Mouse (Mus musculus) CH12.LX (cell line): Measurements from ENCODE around the gene Pla1a. TPM values are rescaled to one million over a fixed set of nuclear protein-coding genes. Genes with fewer than 3 reads are reported as not detected.

Source experiments
- DNase-seq: peaks from one replicate; pipeline ENCODE4 v3.0.0-alpha.2; 2013; ENCODE audit errors: extremely low read depth
- H3K27ac ChIP-seq: 2 replicates; pipeline ENCODE4 v1.5.1; 2012; ENCODE audit warnings: low read depth, mild to moderate bottlenecking, control low read depth, moderate library complexity; ENCODE audit not compliant: insufficient read depth
- H3K27me3 ChIP-seq: replicated peaks from 2 replicates; pipeline ENCODE3; 2012; ENCODE audit warnings: inconsistent platforms
- H3K36me3 ChIP-seq, 2 experiments: replicated peaks in 1 of 2; 2 replicates each; pipeline versions ENCODE3 to v1.6.1; 2012; ENCODE audit warnings: inconsistent platforms in 1 of 2, low read length in 1 of 2, mild to moderate bottlenecking in 1 of 2, mixed read lengths in 1 of 2, moderate library complexity in 1 of 2; ENCODE audit not compliant: control insufficient read depth in 1 of 2, insufficient read depth in 1 of 2
- H3K4me1 ChIP-seq, 2 experiments: 2 replicates each; pipeline ENCODE4 v1.6.1; 2012; ENCODE audit warnings: inconsistent platforms in 1 of 2, moderate library complexity in 1 of 2; ENCODE audit not compliant: insufficient read depth in 2 of 2, control insufficient read depth in 1 of 2
- H3K4me2 ChIP-seq: 2 replicates; pipeline ENCODE4 v1.6.1; 2012; ENCODE audit warnings: low read depth, mild to moderate bottlenecking, control low read depth; ENCODE audit not compliant: poor library complexity, insufficient read depth, severe bottlenecking
- H3K4me3 ChIP-seq, 3 experiments: fragments of 150-350 bp in 1 of 3; sonication (generic) in 1 of 3; replicated peaks in 1 of 3; 2 replicates each; pipeline versions ENCODE3 to v1.5.1; 2011 to 2012; ENCODE audit warnings: low read depth in 2 of 3, low read length in 2 of 3, mild to moderate bottlenecking in 2 of 3, moderate library complexity in 2 of 3, control low read depth in 1 of 3, improper control_type of control experiment in 1 of 3, inconsistent platforms in 1 of 3, mixed read lengths in 1 of 3; ENCODE audit not compliant: poor library complexity in 1 of 3
- H3K79me2 ChIP-seq: replicated peaks from 2 replicates; pipeline ENCODE4 v1.6.1; 2012; ENCODE audit warnings: mild to moderate bottlenecking, moderate library complexity; ENCODE audit not compliant: control insufficient read depth, poor library complexity, insufficient read depth, severe bottlenecking; ENCODE audit errors: extremely low read depth
- H3K9ac ChIP-seq: 2 replicates; pipeline ENCODE4 v1.6.1; 2012; ENCODE audit warnings: low read depth, mild to moderate bottlenecking, control low read depth, moderate library complexity; ENCODE audit not compliant: insufficient read depth
- H3K9me3 ChIP-seq: replicated peaks from 2 replicates; pipeline ENCODE3; 2012; ENCODE audit warnings: low read length, inconsistent platforms, mixed read lengths
- BHLHE40 ChIP-seq: IDR thresholded peaks from 2 replicates; pipeline ENCODE4 v1.6.1; 2011; ENCODE audit warnings: mild to moderate bottlenecking, low read depth, low read length, improper control_type of control experiment
- CHD1 ChIP-seq: IDR thresholded peaks from 2 replicates; pipeline ENCODE4 v1.6.1; 2012; ENCODE audit warnings: low read depth, low read length, improper control_type of control experiment, inconsistent platforms
- CHD2 ChIP-seq: IDR thresholded peaks from 2 replicates; pipeline ENCODE4 v1.6.1; 2011; ENCODE audit warnings: low read length, improper control_type of control experiment
- CTCF ChIP-seq, 2 experiments: IDR thresholded peaks in 1 of 2; conservative IDR thresholded peaks in 1 of 2; 2 replicates each; pipeline ENCODE4 v1.5.1; 2011 to 2012; ENCODE audit warnings: low read depth in 2 of 2, low read length in 2 of 2, improper control_type of control experiment in 1 of 2, inconsistent platforms in 1 of 2, mild to moderate bottlenecking in 1 of 2, moderate library complexity in 1 of 2
- E2F4 ChIP-seq: IDR thresholded peaks from 2 replicates; pipeline ENCODE4 v1.6.1; 2011; ENCODE audit warnings: low read depth, low read length, improper control_type of control experiment; ENCODE audit not compliant: insufficient replicate concordance
- ELF1 ChIP-seq: IDR thresholded peaks from 2 replicates; pipeline ENCODE4 v1.6.1; 2014; ENCODE audit warnings: low read depth, mild to moderate bottlenecking, inconsistent platforms, low read length, improper control_type of control experiment
- EP300 ChIP-seq: IDR thresholded peaks from 2 replicates; pipeline ENCODE4 v1.6.1; 2011; ENCODE audit warnings: low read length, improper control_type of control experiment
- ETS1 ChIP-seq: conservative IDR thresholded peaks from 2 replicates; pipeline ENCODE4 v1.6.1; 2012; ENCODE audit warnings: low read depth, mild to moderate bottlenecking, inconsistent platforms, low read length, improper control_type of control experiment, moderate library complexity
- GABPA ChIP-seq: IDR thresholded peaks from 2 replicates; pipeline ENCODE4 v1.6.1; 2012; ENCODE audit warnings: low read depth, low read length, improper control_type of control experiment, inconsistent platforms; ENCODE audit not compliant: insufficient replicate concordance
- HCFC1 ChIP-seq: IDR thresholded peaks from 2 replicates; pipeline ENCODE4 v1.6.1; 2012; ENCODE audit warnings: low read depth, mild to moderate bottlenecking, inconsistent platforms, low read length, improper control_type of control experiment
- IRF4 ChIP-seq: IDR thresholded peaks from 2 replicates; pipeline ENCODE4 v1.6.1; 2014; ENCODE audit warnings: low read depth, mild to moderate bottlenecking, inconsistent platforms, low read length, improper control_type of control experiment
- JUN ChIP-seq: IDR thresholded peaks from 2 replicates; pipeline ENCODE4 v1.6.1; 2011; ENCODE audit warnings: low read depth, mild to moderate bottlenecking, low read length, improper control_type of control experiment, moderate library complexity; ENCODE audit not compliant: insufficient read depth
- JUND ChIP-seq: conservative IDR thresholded peaks from 2 replicates; pipeline ENCODE4 v1.6.1; 2011; ENCODE audit warnings: low read depth, low read length, improper control_type of control experiment
- KAT2A ChIP-seq: IDR thresholded peaks from 2 replicates; pipeline ENCODE4 v1.6.1; 2012; ENCODE audit warnings: low read length, improper control_type of control experiment, inconsistent platforms; ENCODE audit not compliant: insufficient replicate concordance
- MAFK ChIP-seq: IDR thresholded peaks from 2 replicates; pipeline ENCODE4 v1.6.1; 2011; ENCODE audit warnings: low read length, improper control_type of control experiment; ENCODE audit not compliant: insufficient replicate concordance
- MAX ChIP-seq: IDR thresholded peaks from 2 replicates; pipeline ENCODE4 v1.6.1; 2011; ENCODE audit warnings: low read length, improper control_type of control experiment
- MAZ ChIP-seq: IDR thresholded peaks from 2 replicates; pipeline ENCODE4 v1.6.1; 2012; ENCODE audit warnings: low read depth, mild to moderate bottlenecking, inconsistent platforms, low read length, improper control_type of control experiment, moderate library complexity
- MEF2A ChIP-seq: IDR thresholded peaks from 2 replicates; pipeline ENCODE4 v1.6.1; 2014; ENCODE audit warnings: low read depth, mild to moderate bottlenecking, inconsistent platforms, low read length, improper control_type of control experiment, borderline replicate concordance
- MXI1 ChIP-seq: IDR thresholded peaks from 2 replicates; pipeline ENCODE4 v1.6.1; 2011; ENCODE audit warnings: mild to moderate bottlenecking, low read depth, low read length, improper control_type of control experiment
- MYC ChIP-seq: IDR thresholded peaks from 2 replicates; pipeline ENCODE4 v1.6.1; 2011; ENCODE audit warnings: low read depth, mild to moderate bottlenecking, improper control_type of control experiment, low read length
- NELFE ChIP-seq: IDR thresholded peaks from 2 replicates; pipeline ENCODE4 v1.6.1; 2011; ENCODE audit warnings: low read depth, low read length, improper control_type of control experiment
- NRF1 ChIP-seq: IDR thresholded peaks from 2 replicates; pipeline ENCODE4 v1.6.1; 2014; ENCODE audit warnings: low read depth, mild to moderate bottlenecking, inconsistent platforms, low read length, improper control_type of control experiment, moderate library complexity
- PAX5 ChIP-seq: IDR thresholded peaks from 2 replicates; pipeline ENCODE4 v1.6.1; 2012; ENCODE audit warnings: low read length, inconsistent platforms, mixed read lengths
- POLR2A ChIP-seq: IDR thresholded peaks from 2 replicates; pipeline ENCODE4 v1.6.1; 2011; ENCODE audit warnings: low read depth, mild to moderate bottlenecking, improper control_type of control experiment, low read length
- POLR2AphosphoS2 ChIP-seq: IDR thresholded peaks from 2 replicates; pipeline ENCODE4 v1.6.1; 2011; ENCODE audit warnings: low read depth, low read length, improper control_type of control experiment
- RAD21 ChIP-seq: IDR thresholded peaks from 2 replicates; pipeline ENCODE4 v1.6.1; 2011; ENCODE audit warnings: low read depth, mild to moderate bottlenecking, low read length, improper control_type of control experiment, moderate library complexity
- RCOR1 ChIP-seq: conservative IDR thresholded peaks from 2 replicates; pipeline ENCODE4 v1.6.1; 2012; ENCODE audit warnings: low read depth, mild to moderate bottlenecking, inconsistent platforms, low read length, improper control_type of control experiment
- SIN3A ChIP-seq: IDR thresholded peaks from 2 replicates; pipeline ENCODE4 v1.6.1; 2012; ENCODE audit warnings: low read length, improper control_type of control experiment, inconsistent platforms
- SMC3 ChIP-seq: IDR thresholded peaks from 2 replicates; pipeline ENCODE4 v1.6.1; 2011; ENCODE audit warnings: low read depth, low read length, improper control_type of control experiment
- TBP ChIP-seq: conservative IDR thresholded peaks from 2 replicates; pipeline ENCODE4 v1.6.1; 2011; ENCODE audit warnings: low read depth, low read length, improper control_type of control experiment
- UBTF ChIP-seq: IDR thresholded peaks from 2 replicates; pipeline ENCODE4 v1.6.1; 2012; ENCODE audit warnings: low read depth, mild to moderate bottlenecking, inconsistent platforms, low read length, improper control_type of control experiment, moderate library complexity
- USF1 ChIP-seq: IDR thresholded peaks from 2 replicates; pipeline ENCODE4 v1.6.1; 2014; ENCODE audit warnings: low read depth, mild to moderate bottlenecking, inconsistent platforms, low read length, improper control_type of control experiment
- USF2 ChIP-seq: conservative IDR thresholded peaks from 2 replicates; pipeline ENCODE4 v1.6.1; 2011; ENCODE audit warnings: low read depth, low read length, improper control_type of control experiment
- ZC3H11A ChIP-seq: IDR thresholded peaks from 2 replicates; pipeline ENCODE4 v1.6.1; 2012; ENCODE audit warnings: low read depth, mild to moderate bottlenecking, inconsistent platforms, low read length, improper control_type of control experiment
- ZMIZ1 ChIP-seq: IDR thresholded peaks from 2 replicates; pipeline ENCODE4 v1.6.1; 2012; ENCODE audit warnings: low read depth, mild to moderate bottlenecking, inconsistent platforms, low read length, improper control_type of control experiment
- ZNF384 ChIP-seq: IDR thresholded peaks from 2 replicates; pipeline ENCODE4 v1.6.1; 2012; ENCODE audit warnings: low read depth, low read length, improper control_type of control experiment, inconsistent platforms
- dilution Hi-C: fragments of 300-500 bp; cut with MboI; formaldehyde crosslinking; loops from 2 replicates; pipeline ENCODE4 v1.14.3; 2020; ENCODE audit warnings: low sequenced_read_pairs; ENCODE audit not compliant: extremely low pct_unique_long_range_greater_than_20kb, extremely low pct_ligation_motif_present
- in situ Hi-C: fragments of 300-500 bp; cut with MboI; formaldehyde crosslinking; loops from 3 replicates; pipeline ENCODE4 v1.14.3; 2019; ENCODE audit warnings: low sequenced_read_pairs, low pct_ligation_motif_present, low pct_unique_long_range_greater_than_20kb, mixed read lengths
- polyA plus RNA-seq: library from polyadenylated mRNA; unstranded; fragments of >175 nt; gene quantifications from 2 replicates; pipeline ENCODE4 v1.2.1, GENCODE M21; 2012; ENCODE audit warnings: low read depth; ENCODE audit not compliant: insufficient read length
- total RNA-seq, 2 experiments: library from RNA; depleted of rRNA; stranded (reverse); fragments of 300-350 nt in 1 of 2; fragments of >200 nt in 1 of 2; gene quantifications; 2 replicates each; pipeline ENCODE4 v1.2.3; 2012 to 2014

Gene Pla1a
- total and polyA plus RNA-seq, 3 experiments, result 9.3 to 27.9 (median 14.3) TPM

DNA sequence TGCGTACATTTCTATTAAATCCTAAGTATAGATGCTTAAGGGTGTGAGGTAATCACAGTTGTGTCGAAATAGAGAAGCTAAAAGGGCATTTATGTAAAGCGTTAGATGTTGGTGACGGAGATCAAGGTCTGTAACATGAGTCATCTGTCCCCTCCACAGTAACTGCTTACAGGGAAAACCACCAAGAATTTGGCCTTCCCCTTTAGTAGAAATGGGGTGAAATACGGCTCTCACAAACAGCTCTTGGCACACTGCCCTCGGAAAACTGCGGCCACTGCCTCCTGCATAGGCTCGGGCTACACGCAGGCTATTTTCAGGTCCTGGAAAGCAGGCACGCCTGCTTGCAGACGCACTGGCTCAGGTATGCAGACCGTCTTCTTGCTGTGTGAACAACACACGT, 36.8 kb downstream of the Pla1a start (continued):
- TF ChIP-seq BHLHE40 (peak; percentile 96), POLR2A (no peak; the same call in 1 of the 2 replicates), MAFK (peak; percentile 57; the same call in 1 of the 2 replicates)

DNA sequence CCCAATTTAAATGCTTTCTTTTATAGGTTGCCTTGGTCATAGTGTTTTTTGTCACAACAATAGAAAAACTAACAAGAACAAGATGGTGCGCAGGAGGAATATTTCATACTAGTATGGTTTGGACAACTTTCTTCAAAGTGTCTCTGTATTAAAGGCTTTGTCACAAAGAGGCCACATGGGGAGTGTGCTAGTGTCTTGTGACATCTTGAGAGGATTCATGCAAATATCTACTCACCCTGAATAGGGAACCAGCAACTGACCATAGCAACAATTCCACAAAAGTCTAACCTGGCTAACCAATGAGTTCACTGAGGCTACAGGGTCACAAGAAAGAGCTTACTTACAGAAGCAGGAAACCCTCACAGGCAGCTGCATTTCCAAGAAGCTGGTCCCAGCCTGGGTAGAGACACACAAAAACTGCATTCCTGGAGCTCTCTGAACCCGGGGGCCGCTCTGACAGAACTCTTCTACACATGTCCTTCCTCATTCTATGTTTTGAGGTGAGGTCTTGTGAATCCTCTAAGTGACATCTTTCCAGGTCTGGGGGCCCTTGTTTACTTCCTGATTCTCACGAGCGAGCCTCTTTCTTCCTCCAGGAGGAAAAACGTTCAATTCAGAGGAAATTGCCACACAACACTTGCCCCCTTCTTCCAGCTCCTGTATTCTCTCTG, 37.8 kb downstream of the Pla1a start:
- H3K36me3 ChIP-seq, result peaks cover 0 to 2% of the 10 kb centered on the region in 2 experiments
- DNase-seq, result peak; percentile 83
- no peaks in the 10 kb centered on the region for H3K9me3 ChIP-seq
- H3K27me3 ChIP-seq, result no peaks in the 10 kb centered on the region
- peak overlapping the region; percentile 99 for H3K27ac ChIP-seq
- peak overlapping the region; percentile 93 for H3K9ac ChIP-seq
- in situ Hi-C loops, result no loop called here
- peaks cover 37 to 78% of the 10 kb centered on the region in 2 experiments for H3K4me1 ChIP-seq
- peak overlapping the region; percentile 64 for H3K4me2 ChIP-seq
- peak overlapping the region in 2 of 3 experiments; percentile 30 to 41 for H3K4me3 ChIP-seq
- dilution Hi-C loops, result no loop called here
- H3K79me2 ChIP-seq, result no peaks in the 10 kb centered on the region; the same call in 1 of the 2 replicates
- TF ChIP-seq RCOR1 (no peak; the same call in 1 of the 2 replicates), IRF4 (peak; percentile 85; the same call in 1 of the 2 replicates), SIN3A (no peak), JUND (peak; percentile 79), POLR2A (peak; percentile 68), MEF2A (peak; percentile 86), CTCF (conservative IDR thresholded peaks at IDR 0.05 in 1 of 2, IDR thresholded peaks at IDR 0.05 in 1 of 2; ENCODE audit: low read depth in 2 of 2, low read length in 2 of 2) (no peak), JUN (no peak), NELFE (0 out of 2 replicates have a peak, but pooled peaks have one; percentile 12), E2F4 (no peak), USF1 (no peak), POLR2AphosphoS2 (peak; percentile 33; the same call in 1 of the 2 replicates), ZNF384 (no peak), HCFC1 (no peak; the same call in 1 of the 2 replicates), RAD21 (peak; percentile 10), KAT2A (no peak), EP300 (peak; percentile 89), USF2 (peak; percentile 47; the same call in 1 of the 2 replicates), GABPA (no peak), ETS1 (peak; percentile 92), ZC3H11A (no peak), TBP (peak; percentile 95), ELF1 (peak; percentile 37; the same call in 1 of the 2 replicates), CHD2 (0 out of 2 replicates have a peak, but pooled peaks have one; percentile 16), MXI1 (0 out of 2 replicates have a peak, but pooled peaks have one; percentile 76), SMC3 (peak; percentile 43; the same call in 1 of the 2 replicates), MAZ (peak; percentile 21; the same call in 1 of the 2 replicates), MYC (peak; percentile 96), ZMIZ1 (peak; percentile 61; the same call in 1 of the 2 replicates), MAX (peak; percentile 93), UBTF (no peak), NRF1 (no peak), PAX5 (no peak), BHLHE40 (peak; percentile 94), CHD1 (no peak; the same call in none of the 2 replicates)
